Comparison of ENCODE assay signal across 8 mouse cellular contexts in genomic region chr11:61514953-61515352, GRCm38 (mm10). TPM values are rescaled to one million over a fixed set of nuclear protein-coding genes. Genes with fewer than 3 reads are reported as not detected.
DNase-seq lines count a peak whose midpoint lies in the region; ATAC-seq lines count a peak whose summit lies in the region.
"Had no signal": no experiment of that assay in that cellular context is flagged by ENCODE, and none has a peak within 500 bp of the region (broad histone marks: within the 10 kb centered on the region; RNA-seq: fewer than 3 reads in every experiment).

No protein-coding gene starts in this region.

- ATAC-seq in hindbrain, embryonic 12.5 days (ENCODE audit: low FRiP score), result no peak
- peak; percentile 70; the same call in 1 of the 2 replicates for ATAC-seq in megakaryocyte-erythroid progenitor cell, adult 5-6 weeks (replicated peaks; ENCODE audit: low FRiP score, low TSS enrichment, poor library complexity, severe bottlenecking)

- peaks cover 85% of the 10 kb centered on the region for H3K36me3 ChIP-seq in hindbrain, embryonic 10.5 days
- H3K36me3 ChIP-seq in hindbrain, embryonic 12.5 days, result peaks cover 71% of the 10 kb centered on the region

- no peak overlapping the region for H3K4me2 ChIP-seq in hindbrain, embryonic 12.5 days (replicated peaks)

- no peak overlapping the region for H3K27ac ChIP-seq in hindbrain, embryonic 10.5 days
- H3K27ac ChIP-seq in hindbrain, embryonic 12.5 days, result no peak overlapping the region
- H3K27ac ChIP-seq: macrophage had no signal

- no peak overlapping the region for H3K9ac ChIP-seq in hindbrain, embryonic 12.5 days

- WGBS in hindbrain, embryonic 10.5 days, result 35% methylated on average over 3 of the region's 3 CpGs
- 36% methylated on average over 3 of the region's 3 CpGs for WGBS in hindbrain, embryonic 12.5 days

- DNase-seq in hindbrain, embryonic 10.5 days (ENCODE audit: low spot score), result peak; percentile 51
- peak; percentile 34 to 40 for DNase-seq in B cell, adult 2 months
- DNase-seq in Muller cell, postnatal 12 days (ENCODE audit: inconsistent ontology term), result peak; percentile 15
- DNase-seq in forelimb bud, embryonic 11.5 days (ENCODE audit: low read depth, low spot score), result peak; percentile 57
- DNase-seq in frontal cortex, postnatal 10 days (ENCODE audit: low spot score in 2 of 2), result no peak

- H3K4me3 ChIP-seq in hindbrain, embryonic 10.5 days, result no peak overlapping the region
- H3K4me3 ChIP-seq in hindbrain, embryonic 12.5 days, result no peak overlapping the region

- H3K27me3 ChIP-seq in hindbrain, embryonic 10.5 days (ENCODE audit: insufficient read depth, poor library complexity, severe bottlenecking), result no peaks in the 10 kb centered on the region
- H3K27me3 ChIP-seq in hindbrain, embryonic 12.5 days, result no peaks in the 10 kb centered on the region

- no peaks in the 10 kb centered on the region for H3K9me3 ChIP-seq in hindbrain, embryonic 10.5 days
- no peaks in the 10 kb centered on the region for H3K9me3 ChIP-seq in hindbrain, embryonic 12.5 days (replicated peaks)

- no peaks in the 10 kb centered on the region for H3K4me1 ChIP-seq in hindbrain, embryonic 10.5 days (replicated peaks)
- no peaks in the 10 kb centered on the region for H3K4me1 ChIP-seq in hindbrain, embryonic 12.5 days

RNA-seq across cellular contexts. Expression of gene B9d1, which starts 10.0 kb away (rescaled TPM):
- 51.9 and 54.7 TPM in 2 replicates for polyA plus RNA-seq in hindbrain, embryonic 10.5 days (2016; fragmentation: Nextera tagmentation; extraction: Ambion mirVana)
- polyA plus RNA-seq in hindbrain, embryonic 12.5 days (2016; fragmentation: Nextera tagmentation; extraction: Ambion mirVana), result 32.0 and 33.8 TPM in 2 replicates
- total RNA-seq in megakaryocyte-erythroid progenitor cell, adult 5-6 weeks (2014; fragmentation: Nextera tagmentation), result 4.3 and 8.6 TPM in 2 replicates
- 3.4 and 10.4 TPM in 2 replicates for total RNA-seq in megakaryocyte-erythroid progenitor cell, adult 5-6 weeks (2017)

RNA-seq across cellular contexts. Expression of gene Mapk7, which starts 20.7 kb away (rescaled TPM):
- polyA plus RNA-seq in hindbrain, embryonic 10.5 days (2016; fragmentation: Nextera tagmentation; extraction: Ambion mirVana), result 99.5 and 107 TPM in 2 replicates
- 89.0 and 94.9 TPM in 2 replicates for polyA plus RNA-seq in hindbrain, embryonic 12.5 days (2016; fragmentation: Nextera tagmentation; extraction: Ambion mirVana)
- 6.8 and 15.5 TPM in 2 replicates for total RNA-seq in megakaryocyte-erythroid progenitor cell, adult 5-6 weeks (2014; fragmentation: Nextera tagmentation)
- total RNA-seq in megakaryocyte-erythroid progenitor cell, adult 5-6 weeks (2017), result 5.1 and 9.5 TPM in 2 replicates

RNA-seq across cellular contexts. Expression of gene Mfap4, which starts 29.7 kb away (rescaled TPM):
- polyA plus RNA-seq in hindbrain, embryonic 10.5 days (2016; fragmentation: Nextera tagmentation; extraction: Ambion mirVana), result 78.2 and 88.3 TPM in 2 replicates
- polyA plus RNA-seq in hindbrain, embryonic 12.5 days (2016; fragmentation: Nextera tagmentation; extraction: Ambion mirVana), result 131 and 160 TPM in 2 replicates
- total RNA-seq in megakaryocyte-erythroid progenitor cell, adult 5-6 weeks (2014; fragmentation: Nextera tagmentation), result not detected in 2 replicates
- total RNA-seq in megakaryocyte-erythroid progenitor cell, adult 5-6 weeks (2017), result not detected in 2 replicates
- polyA plus RNA-seq: macrophage had no signal

Comparison
In these comparisons a context has a peak if more than half of its experiments do, and no peak if none do; other contexts are left out.
1. DNase-seq: peak in hindbrain, embryonic 10.5 days (single experiment), B cell, adult 2 months (2 of 2), Muller cell, postnatal 12 days (single experiment) and forelimb bud, embryonic 11.5 days (single experiment); none in frontal cortex, postnatal 10 days (0 of 2).